Mouse (Mus musculus): ENCODE data around the gene Pamr1. TPM values are rescaled to one million over a fixed set of nuclear protein-coding genes. Genes with fewer than 3 reads are reported as not detected.

Gene Pamr1
- polyA plus RNA-seq (2014; fragmentation: Nextera tagmentation; extraction: Ambion mirVana) = 1.6 and 3.0 TPM in 2 replicates

DNA sequence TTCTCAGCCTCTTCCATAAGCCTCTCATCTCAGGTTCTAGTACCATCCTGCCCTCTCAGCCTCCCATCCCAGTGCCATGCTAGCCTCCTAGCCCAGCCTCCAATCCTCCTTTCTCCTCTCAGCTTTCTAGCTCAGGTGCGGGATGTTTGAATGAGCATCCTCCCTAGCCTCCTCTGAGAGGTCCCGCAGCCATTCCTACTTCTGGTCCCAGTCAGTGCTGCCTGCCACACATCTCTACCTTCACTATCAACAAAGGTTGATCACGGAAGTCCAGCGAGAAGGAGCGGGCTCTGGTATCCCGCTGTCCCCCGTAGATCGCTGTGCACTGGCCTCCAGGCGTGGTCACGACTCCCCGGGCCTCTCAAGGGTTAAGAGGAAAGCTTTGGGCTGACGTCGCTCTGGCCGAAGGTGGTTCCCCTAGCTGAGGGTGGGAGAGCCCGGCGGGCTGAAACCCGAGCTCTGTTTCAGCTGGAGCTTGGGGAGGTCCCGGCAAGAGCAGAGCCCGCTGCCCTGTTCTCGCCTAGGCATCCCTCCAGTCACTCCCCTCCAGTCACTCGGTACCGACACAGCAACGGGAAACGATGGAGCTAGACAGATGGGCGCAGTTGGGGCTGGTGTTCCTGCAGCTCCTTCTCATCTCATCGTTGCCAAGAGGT lies at the start of gene Pamr1:
Pamr1 (plus strand) TSS at position 402 of the 656 bp plus-strand sequence.
- H3K36me3 ChIP-seq (replicated peaks; ENCODE audit: control insufficient read depth, insufficient read depth, low read depth, low read length) = no peaks in the 10 kb centered on the region
- peak within 1 kb of the TSS; percentile 69 for H3K4me2 ChIP-seq (ENCODE audit: low read depth, low read length)
- H3K9ac ChIP-seq (replicated peaks; ENCODE audit: low read length) = peak within 1 kb of the TSS; percentile 2; the same call in 1 of the 2 replicates
- H3K4me1 ChIP-seq (ENCODE audit: control insufficient read depth, insufficient read depth, low read length) = no peaks in the 10 kb centered on the region; the same call in 1 of the 2 replicates
- no peak within 1 kb of the TSS for H3K27ac ChIP-seq (replicated peaks; ENCODE audit: low read depth, low read length)
- peak within 1 kb of the TSS; percentile 30 for H3K4me3 ChIP-seq (ENCODE audit: low read depth, low read length)
- no peaks in the 10 kb centered on the region for H3K9me3 ChIP-seq (replicated peaks; ENCODE audit: control insufficient read depth, low read length)
- DNase-seq (ENCODE audit: low spot score) (peak; percentile 79), ATAC-seq (replicated peaks; ENCODE audit: insufficient number of reproducible peaks, low FRiP score, low TSS enrichment, low read depth) (peak; percentile 79)
- 1% methylated on average over 26 of the region's 26 CpGs for WGBS
- 0 out of 2 replicates have a peak, but pooled peaks cover 2% of the 10 kb centered on the region for H3K27me3 ChIP-seq (ENCODE audit: control insufficient read depth, insufficient read depth, low read length)

GRCm38 (mm10) chr2:102507633-102508032 lies 42.2 kb upstream of the Pamr1 start:
- DNase-seq (ENCODE audit: low spot score) = no peak
- WGBS = 78% methylated on average over 4 of the region's 4 CpGs
- no peak overlapping the region for H3K4me3 ChIP-seq (ENCODE audit: low read depth, low read length)

GRCm38 (mm10) chr2:102508154-102508553 lies 41.7 kb upstream of the Pamr1 start:
- H3K9me3 ChIP-seq (replicated peaks; ENCODE audit: control insufficient read depth, low read length) = no peaks in the 10 kb centered on the region
- no peaks in the 10 kb centered on the region for H3K36me3 ChIP-seq (replicated peaks; ENCODE audit: control insufficient read depth, insufficient read depth, low read depth, low read length)
- H3K9ac ChIP-seq (replicated peaks; ENCODE audit: low read length) = no peak overlapping the region
- H3K4me1 ChIP-seq (ENCODE audit: control insufficient read depth, insufficient read depth, low read length) = no peaks in the 10 kb centered on the region
- H3K4me2 ChIP-seq (ENCODE audit: low read depth, low read length) = no peak overlapping the region
- DNase-seq (ENCODE audit: low spot score) (no peak), ATAC-seq (replicated peaks; ENCODE audit: insufficient number of reproducible peaks, low FRiP score, low TSS enrichment, low read depth) (no peak)
- no peak overlapping the region for H3K4me3 ChIP-seq (ENCODE audit: low read depth, low read length)
- 58% methylated on average over 1 of the region's 1 CpGs for WGBS
- H3K27me3 ChIP-seq (ENCODE audit: control insufficient read depth, insufficient read depth, low read length) = no peaks in the 10 kb centered on the region
- no peak overlapping the region for H3K27ac ChIP-seq (replicated peaks; ENCODE audit: low read depth, low read length)

More at GRCm38 (mm10) chr2:102507633-102508032, 42.2 kb upstream of the Pamr1 start:
- Histone ChIP-seq H3K27me3 (ENCODE audit: control insufficient read depth, insufficient read depth, low read length) (no peaks in the 10 kb centered on the region), H3K27ac (replicated peaks; ENCODE audit: low read depth, low read length) (no peak overlapping the region), H3K9me3 (replicated peaks; ENCODE audit: control insufficient read depth, low read length) (no peaks in the 10 kb centered on the region), H3K9ac (replicated peaks; ENCODE audit: low read length) (no peak overlapping the region), H3K36me3 (replicated peaks; ENCODE audit: control insufficient read depth, insufficient read depth, low read depth, low read length) (no peaks in the 10 kb centered on the region), H3K4me2 (ENCODE audit: low read depth, low read length) (no peak overlapping the region), H3K4me1 (ENCODE audit: control insufficient read depth, insufficient read depth, low read length) (no peaks in the 10 kb centered on the region)
- no peak for ATAC-seq (replicated peaks; ENCODE audit: insufficient number of reproducible peaks, low FRiP score, low TSS enrichment, low read depth)

GRCm38 (mm10) chr2:102519956-102520355 lies 29.9 kb upstream of the Pamr1 start:
- ATAC-seq (replicated peaks; ENCODE audit: insufficient number of reproducible peaks, low FRiP score, low TSS enrichment, low read depth) = no peak
- H3K9ac ChIP-seq (replicated peaks; ENCODE audit: low read length) = no peak overlapping the region; the same call in 1 of the 2 replicates
- no peaks in the 10 kb centered on the region for H3K27me3 ChIP-seq (ENCODE audit: control insufficient read depth, insufficient read depth, low read length)
- H3K9me3 ChIP-seq (replicated peaks; ENCODE audit: control insufficient read depth, low read length) = no peaks in the 10 kb centered on the region
- H3K27ac ChIP-seq (replicated peaks; ENCODE audit: low read depth, low read length) = no peak overlapping the region
- no peaks in the 10 kb centered on the region for H3K36me3 ChIP-seq (replicated peaks; ENCODE audit: control insufficient read depth, insufficient read depth, low read depth, low read length)
- no peak overlapping the region for H3K4me3 ChIP-seq (ENCODE audit: low read depth, low read length)
- DNase-seq (ENCODE audit: low spot score) = no peak
- H3K4me1 ChIP-seq (ENCODE audit: control insufficient read depth, insufficient read depth, low read length) = no peaks in the 10 kb centered on the region
- H3K4me2 ChIP-seq (ENCODE audit: low read depth, low read length) = no peak overlapping the region

- Histone ChIP-seq H3K36me3 (replicated peaks; ENCODE audit: control insufficient read depth, insufficient read depth, low read depth, low read length) (no peaks in the 10 kb centered on the region), H3K27me3 (ENCODE audit: control insufficient read depth, insufficient read depth, low read length) (no peaks in the 10 kb centered on the region), H3K9ac (replicated peaks; ENCODE audit: low read length) (no peak overlapping the region), H3K27ac (replicated peaks; ENCODE audit: low read depth, low read length) (no peak overlapping the region), H3K4me3 (ENCODE audit: low read depth, low read length) (no peak overlapping the region), H3K4me2 (ENCODE audit: low read depth, low read length) (no peak overlapping the region), H3K9me3 (replicated peaks; ENCODE audit: control insufficient read depth, low read length) (no peaks in the 10 kb centered on the region), H3K4me1 (ENCODE audit: control insufficient read depth, insufficient read depth, low read length) (no peaks in the 10 kb centered on the region)
- DNase-seq (ENCODE audit: low spot score) = no peak
- ATAC-seq (replicated peaks; ENCODE audit: insufficient number of reproducible peaks, low FRiP score, low TSS enrichment, low read depth) = no peak
- 83% methylated on average over 4 of the region's 4 CpGs for WGBS
These were observed 22.2 kb upstream of the Pamr1 start for GRCm38 (mm10) chr2:102527563-102527962.

DNA sequence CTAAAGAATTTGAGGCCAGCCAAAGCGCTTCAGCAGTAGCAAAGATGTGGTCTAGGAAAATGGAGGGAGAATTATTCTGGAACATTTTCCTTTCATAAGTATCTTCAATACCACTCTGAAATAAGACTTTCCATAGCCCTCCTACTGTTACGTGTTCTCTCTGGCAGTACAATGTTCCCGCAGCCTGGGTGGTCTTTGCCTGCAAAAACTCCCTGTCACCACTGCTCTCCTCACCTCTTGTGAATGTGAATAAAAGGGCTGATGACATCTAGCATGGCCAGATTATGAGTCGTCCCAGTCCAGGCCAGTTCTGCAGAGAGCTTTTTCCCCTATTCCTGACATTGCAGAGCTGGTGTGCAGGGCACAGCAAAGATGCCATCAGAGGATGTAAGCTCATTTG lies 16.4 kb upstream of the Pamr1 start:
- Histone ChIP-seq H3K9me3 (replicated peaks; ENCODE audit: control insufficient read depth, low read length) (no peaks in the 10 kb centered on the region), H3K27me3 (ENCODE audit: control insufficient read depth, insufficient read depth, low read length) (no peaks in the 10 kb centered on the region), H3K4me1 (ENCODE audit: control insufficient read depth, insufficient read depth, low read length) (no peaks in the 10 kb centered on the region), H3K36me3 (replicated peaks; ENCODE audit: control insufficient read depth, insufficient read depth, low read depth, low read length) (no peaks in the 10 kb centered on the region), H3K9ac (replicated peaks; ENCODE audit: low read length) (no peak overlapping the region), H3K4me3 (ENCODE audit: low read depth, low read length) (no peak overlapping the region), H3K4me2 (ENCODE audit: low read depth, low read length) (no peak overlapping the region), H3K27ac (replicated peaks; ENCODE audit: low read depth, low read length) (no peak overlapping the region)
- ATAC-seq (replicated peaks; ENCODE audit: insufficient number of reproducible peaks, low FRiP score, low TSS enrichment, low read depth) = no peak
- no peak for DNase-seq (ENCODE audit: low spot score)
- WGBS = 71% methylated on average over 4 of the region's 4 CpGs

- Histone ChIP-seq H3K36me3 (replicated peaks; ENCODE audit: control insufficient read depth, insufficient read depth, low read depth, low read length) (no peaks in the 10 kb centered on the region), H3K4me1 (ENCODE audit: control insufficient read depth, insufficient read depth, low read length) (no peaks in the 10 kb centered on the region; the same call in 1 of the 2 replicates), H3K27ac (replicated peaks; ENCODE audit: low read depth, low read length) (no peak overlapping the region), H3K9ac (replicated peaks; ENCODE audit: low read length) (no peak overlapping the region), H3K4me3 (ENCODE audit: low read depth, low read length) (no peak overlapping the region), H3K4me2 (ENCODE audit: low read depth, low read length) (no peak overlapping the region), H3K27me3 (ENCODE audit: control insufficient read depth, insufficient read depth, low read length) (no peaks in the 10 kb centered on the region), H3K9me3 (replicated peaks; ENCODE audit: control insufficient read depth, low read length) (no peaks in the 10 kb centered on the region)
- ATAC-seq (replicated peaks; ENCODE audit: insufficient number of reproducible peaks, low FRiP score, low TSS enrichment, low read depth) = no peak
- no peak for DNase-seq (ENCODE audit: low spot score)
- WGBS = 80% methylated on average over 3 of the region's 3 CpGs
These were observed 13.0 kb upstream of the Pamr1 start for GRCm38 (mm10) chr2:102536766-102537165.

DNA sequence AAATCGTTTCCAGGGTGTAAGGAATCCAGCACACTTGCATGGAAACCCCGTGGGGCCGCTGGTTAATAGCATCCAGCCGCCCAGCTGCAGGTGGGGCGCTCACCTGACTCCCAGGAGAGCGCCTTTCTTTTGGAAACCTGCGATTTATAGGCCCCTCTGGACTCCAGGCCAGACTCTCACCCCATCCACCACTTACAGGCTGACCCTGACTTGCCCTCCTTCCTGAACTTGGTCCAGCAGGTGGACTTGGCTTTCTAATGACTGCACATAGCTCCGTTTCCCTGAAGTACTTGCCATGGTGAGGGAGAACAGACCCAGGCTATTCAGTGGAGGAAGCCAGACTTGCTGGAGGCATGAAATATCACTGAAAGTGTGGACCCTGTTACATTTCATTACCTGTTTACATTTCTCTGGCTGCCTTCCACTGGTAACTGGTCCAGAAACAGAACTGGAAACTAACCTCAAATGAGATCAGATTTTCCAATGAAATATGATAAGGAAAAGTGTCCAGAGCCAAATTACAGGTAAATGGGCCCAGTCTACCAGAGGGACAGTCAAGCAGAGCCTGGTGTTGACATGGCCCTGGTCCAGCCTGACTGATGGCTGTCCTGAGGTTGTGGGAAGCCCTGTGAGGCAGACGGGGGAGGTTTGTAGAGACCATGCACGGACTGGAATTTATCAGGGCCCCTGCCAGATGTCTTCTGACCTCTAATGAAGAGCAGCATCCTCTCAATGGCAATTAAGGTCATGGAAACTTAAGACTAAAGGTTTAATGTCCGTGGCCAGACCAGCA lies 9.2 kb upstream of the Pamr1 start:
- WGBS = 36% methylated on average over 11 of the region's 11 CpGs
- no peak overlapping the region for H3K27ac ChIP-seq (replicated peaks; ENCODE audit: low read depth, low read length)
- DNase-seq (ENCODE audit: low spot score) (peak; percentile 24), ATAC-seq (replicated peaks; ENCODE audit: insufficient number of reproducible peaks, low FRiP score, low TSS enrichment, low read depth) (no peak)
- no peaks in the 10 kb centered on the region; the same call in 1 of the 2 replicates for H3K4me1 ChIP-seq (ENCODE audit: control insufficient read depth, insufficient read depth, low read length)
- H3K27me3 ChIP-seq (ENCODE audit: control insufficient read depth, insufficient read depth, low read length) = no peaks in the 10 kb centered on the region
- no peak overlapping the region for H3K9ac ChIP-seq (replicated peaks; ENCODE audit: low read length)
- no peaks in the 10 kb centered on the region for H3K9me3 ChIP-seq (replicated peaks; ENCODE audit: control insufficient read depth, low read length)
- no peak overlapping the region for H3K4me3 ChIP-seq (ENCODE audit: low read depth, low read length)
- H3K36me3 ChIP-seq (replicated peaks; ENCODE audit: control insufficient read depth, insufficient read depth, low read depth, low read length) = no peaks in the 10 kb centered on the region
- H3K4me2 ChIP-seq (ENCODE audit: low read depth, low read length) = no peak overlapping the region
